ENCODE assay signal across 19 mouse cellular contexts in the genomic region with DNA sequence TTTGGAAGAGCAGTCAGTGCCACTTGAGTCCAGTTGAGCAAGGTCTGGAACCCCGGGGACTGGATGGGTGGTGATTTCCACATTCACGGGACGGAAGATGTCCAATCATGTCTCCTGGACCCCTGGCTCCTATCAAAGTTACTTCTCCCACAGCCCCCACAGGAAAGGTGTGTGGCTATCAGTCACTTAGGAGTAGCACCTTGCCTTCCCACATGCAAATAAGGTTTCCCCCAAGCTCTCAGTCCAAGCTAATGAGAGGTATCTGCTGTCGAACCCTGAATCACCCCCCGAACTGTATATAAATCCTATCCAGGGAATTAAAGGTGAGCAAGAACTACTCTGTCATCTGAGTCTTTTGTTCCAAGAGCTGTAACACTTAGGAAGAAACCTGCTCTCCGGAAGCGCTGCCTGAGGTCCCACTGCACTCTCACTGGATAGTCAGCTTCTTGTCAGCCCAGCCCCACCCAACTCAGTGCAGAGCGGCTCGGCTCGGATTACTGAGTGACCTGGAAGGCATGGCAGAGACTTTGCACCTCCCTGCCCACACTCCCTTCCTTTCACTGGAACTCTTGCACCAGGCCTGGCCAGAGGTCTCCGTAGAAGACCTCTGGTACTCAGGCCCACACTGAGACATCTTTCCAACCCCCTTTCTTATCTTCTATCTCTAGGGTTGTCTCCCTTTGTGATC. TPM values are rescaled to one million over a fixed set of nuclear protein-coding genes. Genes with fewer than 3 reads are reported as not detected.
DNase-seq lines count a peak whose midpoint lies in the region; ATAC-seq and TF ChIP-seq lines count a peak whose summit lies in the region.
"Had no signal": no experiment of that assay in that cellular context is flagged by ENCODE, and none has a peak within 500 bp of the region (broad histone marks: within the 10 kb centered on the region; RNA-seq: fewer than 3 reads in every experiment).

No protein-coding gene starts in this region.

- DNase-seq in hindbrain, embryonic 10.5 days (ENCODE audit: low spot score): peak; percentile 5
- DNase-seq in hindbrain, postnatal 0 days (ENCODE audit: low spot score): no peak
- peak; percentile 28 for DNase-seq in embryo, embryonic 11 days
- DNase-seq in urinary bladder, postnatal 25 days (ENCODE audit: low spot score): no peak
- no peak for DNase-seq in hindbrain, embryonic 11.5 days (ENCODE audit: low spot score)
- DNase-seq in thymus, postnatal 4 days: no peak
- DNase-seq: B cell, adult 2 months; cerebellum, adult 8-10 months; gastrocnemius, postnatal 25 days; layer of hippocampus, postnatal 36 days; lung, postnatal 14 days; spleen, adult 18-20 months; thymus, adult 18-20 months had no signal

- ATAC-seq in hindbrain, postnatal 0 days: no peak
- peak; percentile 88 for ATAC-seq in kidney, embryonic 15.5 days (replicated peaks; ENCODE audit: low FRiP score)
- peak; percentile 72 for ATAC-seq in stomach, embryonic 14.5 days (ENCODE audit: insufficient number of reproducible peaks, insufficient read depth, low FRiP score, low read depth)
- no peak for ATAC-seq in hindbrain, embryonic 11.5 days (ENCODE audit: low FRiP score)
- ATAC-seq: activated CD4-positive, CD25-positive, alpha-beta regulatory T cell, adult 4 months; forebrain, embryonic 16.5 days; midbrain, embryonic 13.5 days had no signal

- no peak overlapping the region for H3K4me3 ChIP-seq in hindbrain, embryonic 10.5 days
- no peak overlapping the region for H3K4me3 ChIP-seq in hindbrain, postnatal 0 days (ENCODE audit: low read length)
- no peak overlapping the region for H3K4me3 ChIP-seq in kidney, embryonic 15.5 days (replicated peaks)
- H3K4me3 ChIP-seq in stomach, embryonic 14.5 days (ENCODE audit: low read depth, low read length): no peak overlapping the region
- H3K4me3 ChIP-seq in hindbrain, embryonic 11.5 days (ENCODE audit: low read depth, low read length): no peak overlapping the region
- H3K4me3 ChIP-seq: limb, embryonic 15.5 days; midbrain, embryonic 13.5 days had no signal

- H3K9me3 ChIP-seq in hindbrain, embryonic 10.5 days: no peaks in the 10 kb centered on the region
- no peaks in the 10 kb centered on the region for H3K9me3 ChIP-seq in hindbrain, postnatal 0 days (ENCODE audit: low read length)
- H3K9me3 ChIP-seq in kidney, embryonic 15.5 days (replicated peaks): no peaks in the 10 kb centered on the region
- H3K9me3 ChIP-seq in stomach, embryonic 14.5 days (ENCODE audit: control insufficient read depth, low read depth, low read length): no peaks in the 10 kb centered on the region
- no peaks in the 10 kb centered on the region for H3K9me3 ChIP-seq in hindbrain, embryonic 11.5 days (ENCODE audit: control insufficient read depth, low read length)
- H3K9me3 ChIP-seq: limb, embryonic 15.5 days; midbrain, embryonic 13.5 days had no signal

- H3K4me1 ChIP-seq in hindbrain, embryonic 10.5 days (replicated peaks): no peaks in the 10 kb centered on the region
- H3K4me1 ChIP-seq in hindbrain, postnatal 0 days (ENCODE audit: insufficient read depth, low read length): no peaks in the 10 kb centered on the region
- H3K4me1 ChIP-seq in kidney, embryonic 15.5 days: no peaks in the 10 kb centered on the region
- H3K4me1 ChIP-seq in stomach, embryonic 14.5 days (ENCODE audit: control insufficient read depth, insufficient read depth, low read length): no peaks in the 10 kb centered on the region
- no peaks in the 10 kb centered on the region for H3K4me1 ChIP-seq in hindbrain, embryonic 11.5 days (replicated peaks; ENCODE audit: control insufficient read depth, insufficient read depth, low read length)
- H3K4me1 ChIP-seq: limb, embryonic 15.5 days; midbrain, embryonic 13.5 days had no signal

- WGBS in hindbrain, embryonic 10.5 days: 62% methylated on average over 11 of the region's 11 CpGs
- 69% methylated on average over 11 of the region's 11 CpGs for WGBS in hindbrain, postnatal 0 days
- 47% methylated on average over 11 of the region's 11 CpGs for WGBS in kidney, embryonic 15.5 days
- 50% methylated on average over 11 of the region's 11 CpGs for WGBS in stomach, embryonic 14.5 days
- WGBS in hindbrain, embryonic 11.5 days: 62% methylated on average over 11 of the region's 11 CpGs

- TF ChIP-seq CTCF in hindbrain, postnatal 0 days (IDR thresholded peaks at IDR 0.05; ENCODE audit: low read depth): no peak

- H3K36me3 ChIP-seq in hindbrain, embryonic 10.5 days: no peaks in the 10 kb centered on the region
- H3K36me3 ChIP-seq in hindbrain, postnatal 0 days (ENCODE audit: insufficient read depth, low read length): no peaks in the 10 kb centered on the region
- no peaks in the 10 kb centered on the region for H3K36me3 ChIP-seq in kidney, embryonic 15.5 days
- no peaks in the 10 kb centered on the region for H3K36me3 ChIP-seq in stomach, embryonic 14.5 days (ENCODE audit: control insufficient read depth, insufficient read depth, low read length)
- no peaks in the 10 kb centered on the region for H3K36me3 ChIP-seq in hindbrain, embryonic 11.5 days (ENCODE audit: control insufficient read depth, insufficient read depth, low read length)
- H3K36me3 ChIP-seq: limb, embryonic 15.5 days; midbrain, embryonic 13.5 days had no signal

- H3K9ac ChIP-seq in hindbrain, postnatal 0 days (replicated peaks; ENCODE audit: low read length): no peak overlapping the region
- H3K9ac ChIP-seq in kidney, embryonic 15.5 days: no peak overlapping the region
- H3K9ac ChIP-seq in stomach, embryonic 14.5 days (replicated peaks; ENCODE audit: low read depth, low read length): no peak overlapping the region
- no peak overlapping the region for H3K9ac ChIP-seq in hindbrain, embryonic 11.5 days (ENCODE audit: low read depth, low read length)
- H3K9ac ChIP-seq: limb, embryonic 15.5 days; midbrain, embryonic 13.5 days had no signal

- no peaks in the 10 kb centered on the region for H3K27me3 ChIP-seq in hindbrain, embryonic 10.5 days (ENCODE audit: insufficient read depth, poor library complexity, severe bottlenecking)
- no peaks in the 10 kb centered on the region for H3K27me3 ChIP-seq in hindbrain, postnatal 0 days (ENCODE audit: insufficient read depth, low read length)
- H3K27me3 ChIP-seq in kidney, embryonic 15.5 days: no peaks in the 10 kb centered on the region
- no peaks in the 10 kb centered on the region for H3K27me3 ChIP-seq in stomach, embryonic 14.5 days (ENCODE audit: control insufficient read depth, insufficient read depth, low read length)
- no peaks in the 10 kb centered on the region for H3K27me3 ChIP-seq in hindbrain, embryonic 11.5 days (ENCODE audit: control insufficient read depth, insufficient read depth, low read length)
- H3K27me3 ChIP-seq: limb, embryonic 15.5 days; midbrain, embryonic 13.5 days had no signal

- H3K4me2 ChIP-seq in hindbrain, postnatal 0 days (ENCODE audit: low read depth, low read length): no peak overlapping the region
- H3K4me2 ChIP-seq in kidney, embryonic 15.5 days: no peak overlapping the region
- H3K4me2 ChIP-seq in stomach, embryonic 14.5 days (replicated peaks; ENCODE audit: low read depth, low read length): no peak overlapping the region
- no peak overlapping the region for H3K4me2 ChIP-seq in hindbrain, embryonic 11.5 days (replicated peaks; ENCODE audit: low read depth, low read length)
- H3K4me2 ChIP-seq: limb, embryonic 15.5 days; midbrain, embryonic 13.5 days had no signal

- H3K27ac ChIP-seq in hindbrain, embryonic 10.5 days: no peak overlapping the region
- no peak overlapping the region for H3K27ac ChIP-seq in hindbrain, postnatal 0 days
- no peak overlapping the region for H3K27ac ChIP-seq in kidney, embryonic 15.5 days
- no peak overlapping the region for H3K27ac ChIP-seq in stomach, embryonic 14.5 days (ENCODE audit: low read length)
- no peak overlapping the region for H3K27ac ChIP-seq in hindbrain, embryonic 11.5 days (ENCODE audit: low read depth, low read length)
- H3K27ac ChIP-seq: limb, embryonic 15.5 days; midbrain, embryonic 13.5 days had no signal

RNA-seq across cellular contexts. Expression of a gene that starts 52.1 kb away (rescaled TPM):
- polyA plus RNA-seq in hindbrain, embryonic 10.5 days (2016; fragmentation: Nextera tagmentation; extraction: Ambion mirVana): 7.1 and 7.4 TPM in 2 replicates
- total RNA-seq in hindbrain, postnatal 0 days (2014; rRNA removed): 85.8 and 94.7 TPM in 2 replicates
- 40.1 and 41.1 TPM in 2 replicates for polyA plus RNA-seq in hindbrain, postnatal 0 days (2015; fragmentation: Nextera tagmentation; extraction: Ambion mirVana)
- polyA plus RNA-seq in kidney, embryonic 15.5 days (2015; fragmentation: Nextera tagmentation; extraction: Ambion mirVana): 13.3 and 13.5 TPM in 2 replicates
- 27.9 and 28.5 TPM in 2 replicates for polyA plus RNA-seq in stomach, embryonic 14.5 days (2014; fragmentation: Nextera tagmentation; extraction: Ambion mirVana)
- polyA plus RNA-seq in hindbrain, embryonic 11.5 days (2014; fragmentation: Nextera tagmentation; extraction: Ambion mirVana): 9.5 and 10.0 TPM in 2 replicates

Comparison
In these comparisons a context has a peak if more than half of its experiments do, and no peak if none do; other contexts are left out.
1. DNase-seq: peak in hindbrain, embryonic 10.5 days (single experiment) and embryo, embryonic 11 days (single experiment); none in hindbrain, postnatal 0 days (single experiment), urinary bladder, postnatal 25 days (single experiment), hindbrain, embryonic 11.5 days (single experiment) and thymus, postnatal 4 days (single experiment).
2. ATAC-seq: peak in kidney, embryonic 15.5 days (single experiment) and stomach, embryonic 14.5 days (single experiment); none in hindbrain, postnatal 0 days (single experiment) and hindbrain, embryonic 11.5 days (single experiment).